In the genomic region with DNA sequence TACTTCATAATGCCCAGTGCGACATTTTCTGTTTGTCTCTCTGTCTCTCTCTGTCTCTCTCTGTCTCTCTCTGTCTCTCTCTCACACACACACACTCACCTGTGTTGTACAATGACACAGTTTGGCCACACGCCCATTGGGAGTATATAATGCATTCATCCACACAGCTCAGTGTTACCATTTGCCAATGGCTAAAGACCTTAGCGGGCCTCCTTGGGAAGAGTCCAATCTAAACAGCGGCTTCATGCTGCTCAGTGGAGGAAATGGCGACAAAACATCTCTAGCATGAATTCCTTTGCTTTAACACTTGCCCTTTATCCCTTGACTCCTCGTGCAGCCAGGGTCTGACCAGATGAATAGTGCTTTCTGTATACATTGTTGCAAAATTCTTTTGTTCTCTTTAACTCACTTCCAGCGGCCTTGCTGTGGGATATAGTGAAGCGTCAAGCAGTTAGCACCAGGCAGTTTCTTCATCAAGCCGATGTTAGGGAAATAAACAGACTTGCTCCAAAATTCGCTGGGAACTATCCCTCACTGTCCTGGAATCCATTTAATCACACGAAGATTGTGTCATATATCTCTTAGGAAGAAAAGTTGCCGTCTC, we compare ENCODE assay signal across 11 mouse cellular contexts. TPM values are rescaled to one million over a fixed set of nuclear protein-coding genes. Genes with fewer than 3 reads are reported as not detected.
DNase-seq lines count a peak whose midpoint lies in the region; ATAC-seq and TF ChIP-seq lines count a peak whose summit lies in the region.
"Had no signal": no experiment of that assay in that cellular context is flagged by ENCODE, and none has a peak within 500 bp of the region (broad histone marks: within the 10 kb centered on the region; RNA-seq: fewer than 3 reads in every experiment).

No protein-coding gene starts in this region.

- no peak overlapping the region for H3K9ac ChIP-seq in heart, postnatal 0 days (replicated peaks; ENCODE audit: low read depth, low read length)
- no peak overlapping the region for H3K9ac ChIP-seq in heart, embryonic 11.5 days (ENCODE audit: low read depth, low read length)
- no peak overlapping the region for H3K9ac ChIP-seq in forebrain, embryonic 14.5 days (ENCODE audit: low read length)
- H3K9ac ChIP-seq: liver, embryonic 12.5 days had no signal

- H3K4me3 ChIP-seq in heart, postnatal 0 days (ENCODE audit: low read depth, low read length), result no peak overlapping the region
- no peak overlapping the region for H3K4me3 ChIP-seq in heart, embryonic 11.5 days (ENCODE audit: low read depth, low read length)
- H3K4me3 ChIP-seq in lung, adult 2 months (replicated peaks; ENCODE audit: extremely low read depth, low read depth, low read length), result no peak overlapping the region
- no peak overlapping the region for H3K4me3 ChIP-seq in forebrain, embryonic 14.5 days (ENCODE audit: low read depth, low read length)
- H3K4me3 ChIP-seq: liver, embryonic 12.5 days had no signal

- H3K27ac ChIP-seq in heart, postnatal 0 days (ENCODE audit: low read depth), result no peak overlapping the region
- no peak overlapping the region for H3K27ac ChIP-seq in heart, embryonic 11.5 days (ENCODE audit: low read depth, low read length)
- H3K27ac ChIP-seq in forebrain, embryonic 14.5 days (ENCODE audit: low read depth, low read length), result peak overlapping the region; percentile 27; the same call in 1 of the 2 replicates
- H3K27ac ChIP-seq: liver, embryonic 12.5 days had no signal

- H3K9me3 ChIP-seq in heart, postnatal 0 days (replicated peaks; ENCODE audit: control insufficient read depth, low read length), result no peaks in the 10 kb centered on the region
- H3K9me3 ChIP-seq in heart, embryonic 11.5 days (replicated peaks; ENCODE audit: control insufficient read depth, low read length), result no peaks in the 10 kb centered on the region
- no peaks in the 10 kb centered on the region for H3K9me3 ChIP-seq in forebrain, embryonic 14.5 days (replicated peaks; ENCODE audit: control insufficient read depth, low read length)
- H3K9me3 ChIP-seq: liver, embryonic 12.5 days had no signal

- H3K4me1 ChIP-seq in heart, postnatal 0 days (ENCODE audit: control insufficient read depth, insufficient read depth), result no peaks in the 10 kb centered on the region
- H3K4me1 ChIP-seq in heart, embryonic 11.5 days (ENCODE audit: control insufficient read depth, insufficient read depth, low read length), result peaks cover 4% of the 10 kb centered on the region
- no peaks in the 10 kb centered on the region; the same call in 1 of the 2 replicates for H3K4me1 ChIP-seq in lung, adult 2 months (ENCODE audit: control insufficient read depth, insufficient read depth, low read length)
- peaks cover 6% of the 10 kb centered on the region; the same call in 1 of the 2 replicates for H3K4me1 ChIP-seq in forebrain, embryonic 14.5 days (ENCODE audit: control insufficient read depth, insufficient read depth, low read length)
- H3K4me1 ChIP-seq: liver, embryonic 12.5 days had no signal

- TF ChIP-seq EP300 in heart, postnatal 0 days (IDR thresholded peaks at IDR 0.05; ENCODE audit: low read depth), result no peak

- no peak for ATAC-seq in heart, postnatal 0 days (ENCODE audit: insufficient read depth, low read depth)
- ATAC-seq in heart, embryonic 11.5 days (replicated peaks; ENCODE audit: insufficient number of reproducible peaks, low FRiP score, low TSS enrichment), result no peak
- ATAC-seq in forebrain, embryonic 14.5 days, result no peak
- ATAC-seq: liver, embryonic 12.5 days had no signal

- DNase-seq in heart, postnatal 0 days (ENCODE audit: low spot score), result peak; percentile 23
- peak; percentile 46 for DNase-seq in lung, postnatal 10 days
- no peak for DNase-seq in lung, adult 2 months
- peak; percentile 34 for DNase-seq in forebrain, embryonic 14.5 days (ENCODE audit: low spot score)
- DNase-seq in kidney, postnatal 4 days, result peak; percentile 62 to 67
- DNase-seq in ovary, postnatal 10 days (ENCODE audit: low spot score), result no peak
- DNase-seq in gastrocnemius, postnatal 4 days (ENCODE audit: low spot score in 2 of 2), result no peak
- DNase-seq: heart, postnatal 36 days had no signal

- no peak for TF ChIP-seq CTCF in heart, postnatal 0 days (IDR thresholded peaks at IDR 0.05; ENCODE audit: low read depth)
- TF ChIP-seq CTCF in lung, adult 2 months (IDR thresholded peaks at IDR 0.05; ENCODE audit: insufficient read depth, low read length), result no peak

- 0 out of 2 replicates have a peak, but pooled peaks cover 2% of the 10 kb centered on the region for H3K27me3 ChIP-seq in heart, postnatal 0 days (ENCODE audit: control insufficient read depth, insufficient read depth, low read length)
- H3K27me3 ChIP-seq in heart, embryonic 11.5 days (ENCODE audit: control insufficient read depth, insufficient read depth, low read length), result no peaks in the 10 kb centered on the region
- no peaks in the 10 kb centered on the region for H3K27me3 ChIP-seq in forebrain, embryonic 14.5 days (replicated peaks; ENCODE audit: control insufficient read depth, insufficient read depth, low read length)
- H3K27me3 ChIP-seq: CH12.LX had no signal

- H3K4me2 ChIP-seq in heart, postnatal 0 days (ENCODE audit: low read depth, low read length), result no peak overlapping the region
- H3K4me2 ChIP-seq in heart, embryonic 11.5 days, result no peak overlapping the region
- no peak overlapping the region for H3K4me2 ChIP-seq in forebrain, embryonic 14.5 days (ENCODE audit: low read length)
- H3K4me2 ChIP-seq: liver, embryonic 12.5 days had no signal

- WGBS in heart, postnatal 0 days, result 52% methylated on average over 12 of the region's 12 CpGs
- WGBS in heart, embryonic 11.5 days (ENCODE audit: insufficient replicate concordance), result 59% methylated on average over 12 of the region's 12 CpGs
- 45% methylated on average over 12 of the region's 12 CpGs for WGBS in lung, adult 2 months
- 38% methylated on average over 12 of the region's 12 CpGs for WGBS in forebrain, embryonic 14.5 days

- no peaks in the 10 kb centered on the region for H3K36me3 ChIP-seq in heart, postnatal 0 days (replicated peaks; ENCODE audit: control insufficient read depth, insufficient read depth, low read length)
- no peaks in the 10 kb centered on the region for H3K36me3 ChIP-seq in heart, embryonic 11.5 days (ENCODE audit: control insufficient read depth, insufficient read depth, low read length)
- H3K36me3 ChIP-seq in forebrain, embryonic 14.5 days (ENCODE audit: control insufficient read depth, insufficient read depth, low read length), result no peaks in the 10 kb centered on the region
- H3K36me3 ChIP-seq: liver, embryonic 12.5 days had no signal

- no peak for TF ChIP-seq POLR2A in lung, adult 2 months (IDR thresholded peaks at IDR 0.05; ENCODE audit: borderline replicate concordance, extremely low read depth, low read depth, low read length)

RNA-seq across cellular contexts. Expression of a gene that starts 30.1 kb away (rescaled TPM):
- total RNA-seq in heart, postnatal 0 days (2014; rRNA removed; ENCODE audit: low replicate concordance), result 64.2 and 67.1 TPM in 2 replicates
- 33.9 and 34.4 TPM in 2 replicates for polyA plus RNA-seq in heart, postnatal 0 days (2015; fragmentation: Nextera tagmentation; extraction: Ambion mirVana)
- 84.7 and 102 TPM in 2 replicates for polyA plus RNA-seq in heart, embryonic 11.5 days (2014; fragmentation: Nextera tagmentation; extraction: Ambion mirVana)
- polyA plus RNA-seq in lung, adult 2 months (2012; rRNA removed), result 50.4 and 61.7 TPM in 2 replicates
- 74.8 and 80.5 TPM in 2 replicates for polyA plus RNA-seq in forebrain, embryonic 14.5 days (2014; fragmentation: Nextera tagmentation; extraction: Ambion mirVana)
- total RNA-seq in gastrocnemius, postnatal 4 days (2021), result 10 to 100 TPM; 79.9 to 86.1 TPM

Comparison
In these comparisons a context has a peak if more than half of its experiments do, and no peak if none do; other contexts are left out.
1. DNase-seq: peak in heart, postnatal 0 days (single experiment), lung, postnatal 10 days (single experiment), forebrain, embryonic 14.5 days (single experiment) and kidney, postnatal 4 days (2 of 2); none in lung, adult 2 months (single experiment), ovary, postnatal 10 days (single experiment) and gastrocnemius, postnatal 4 days (0 of 2).